11 mouse cellular contexts compared by ENCODE assay signal in genomic region chr3:141810944-141811343, GRCm38 (mm10).
A peak's percentile ranks its signal among the peaks of the same experiment; 100 is the strongest.
DNase-seq lines count a peak whose midpoint lies in the region; ATAC-seq and TF ChIP-seq lines count a peak whose summit lies in the region.
"Had no signal": no experiment of that assay in that cellular context is flagged by ENCODE, and none has a peak within 500 bp of the region (broad histone marks: within the 10 kb centered on the region; RNA-seq: fewer than 3 reads in every experiment).

No protein-coding gene starts in this region.

- H3K27ac ChIP-seq in forebrain, embryonic 14.5 days (ENCODE audit: low read depth, low read length): no peak overlapping the region
- no peak overlapping the region for H3K27ac ChIP-seq in hindbrain, postnatal 0 days
- H3K27ac ChIP-seq: limb, embryonic 13.5 days had no signal

- intact Hi-C loops in heart, postnatal 36 days (cut with DNase I): no loop called here
- intact Hi-C loops in left cerebral cortex, postnatal 10 days (cut with DNase I): no loop called here

- WGBS in forebrain, embryonic 14.5 days: 37% methylated on average over 7 of the region's 7 CpGs
- 27% methylated on average over 7 of the region's 7 CpGs for WGBS in hindbrain, postnatal 0 days

- TF ChIP-seq POLR2A in brain, embryonic 14.5 days (IDR thresholded peaks at IDR 0.05; ENCODE audit: borderline replicate concordance, extremely low read depth, insufficient read depth, insufficient read length, poor library complexity, severe bottlenecking): no peak

- 0 out of 2 replicates have a peak, but pooled peaks have one; percentile 18 for ATAC-seq in forebrain, embryonic 14.5 days
- ATAC-seq in hindbrain, postnatal 0 days: peak; percentile 79

- H3K4me3 ChIP-seq in forebrain, embryonic 14.5 days (ENCODE audit: low read depth, low read length): no peak overlapping the region
- no peak overlapping the region for H3K4me3 ChIP-seq in hindbrain, postnatal 0 days (ENCODE audit: low read length)
- H3K4me3 ChIP-seq: limb, embryonic 13.5 days had no signal

- 0 out of 2 replicates have a peak, but pooled peaks cover 3% of the 10 kb centered on the region for H3K4me1 ChIP-seq in forebrain, embryonic 14.5 days (ENCODE audit: control insufficient read depth, insufficient read depth, low read length)
- H3K4me1 ChIP-seq in hindbrain, postnatal 0 days (ENCODE audit: insufficient read depth, low read length): no peaks in the 10 kb centered on the region
- H3K4me1 ChIP-seq: limb, embryonic 13.5 days had no signal

- no peak overlapping the region for H3K9ac ChIP-seq in forebrain, embryonic 14.5 days (ENCODE audit: low read length)
- H3K9ac ChIP-seq in hindbrain, postnatal 0 days (replicated peaks; ENCODE audit: low read length): no peak overlapping the region
- H3K9ac ChIP-seq: limb, embryonic 13.5 days had no signal

- no peak overlapping the region for H3K4me2 ChIP-seq in forebrain, embryonic 14.5 days (ENCODE audit: low read length)
- no peak overlapping the region for H3K4me2 ChIP-seq in hindbrain, postnatal 0 days (ENCODE audit: low read depth, low read length)
- H3K4me2 ChIP-seq: limb, embryonic 13.5 days had no signal

- H3K27me3 ChIP-seq in forebrain, embryonic 14.5 days (replicated peaks; ENCODE audit: control insufficient read depth, insufficient read depth, low read length): no peaks in the 10 kb centered on the region
- H3K27me3 ChIP-seq in hindbrain, postnatal 0 days (ENCODE audit: insufficient read depth, low read length): no peaks in the 10 kb centered on the region
- H3K27me3 ChIP-seq: limb, embryonic 13.5 days had no signal

- no peaks in the 10 kb centered on the region for H3K9me3 ChIP-seq in forebrain, embryonic 14.5 days (replicated peaks; ENCODE audit: control insufficient read depth, low read length)
- H3K9me3 ChIP-seq in hindbrain, postnatal 0 days (ENCODE audit: low read length): no peaks in the 10 kb centered on the region
- H3K9me3 ChIP-seq: limb, embryonic 13.5 days had no signal

- peak; percentile 42 for DNase-seq in brain, embryonic 14.5 days (ENCODE audit: low read depth)
- DNase-seq in cerebellum, adult 11 months: peak; percentile 44
- no peak for DNase-seq in forebrain, embryonic 14.5 days (ENCODE audit: low spot score)
- peak; percentile 55 for DNase-seq in hindbrain, postnatal 0 days (ENCODE audit: low spot score)
- DNase-seq in thymus, postnatal 4 days: no peak
- DNase-seq in heart, postnatal 36 days: no peak
- DNase-seq in left cerebral cortex, postnatal 10 days (ENCODE audit: extremely low spot score in 1 of 2, low spot score in 2 of 2): no peak
- DNase-seq: gastrocnemius, postnatal 36 days; lung, adult 2 months; right cerebral cortex, postnatal 4 days had no signal

- H3K36me3 ChIP-seq in forebrain, embryonic 14.5 days (ENCODE audit: control insufficient read depth, insufficient read depth, low read length): no peaks in the 10 kb centered on the region
- H3K36me3 ChIP-seq in hindbrain, postnatal 0 days (ENCODE audit: insufficient read depth, low read length): no peaks in the 10 kb centered on the region

- TF ChIP-seq CTCF in brain, embryonic 14.5 days (IDR thresholded peaks at IDR 0.05; ENCODE audit: borderline replicate concordance, extremely low read depth, insufficient read depth, insufficient read length): no peak
- TF ChIP-seq CTCF in hindbrain, postnatal 0 days (IDR thresholded peaks at IDR 0.05; ENCODE audit: low read depth): no peak

Comparison
In these comparisons a context has a peak if more than half of its experiments do, and no peak if none do; other contexts are left out.
1. DNase-seq: peak in brain, embryonic 14.5 days (single experiment), cerebellum, adult 11 months (single experiment) and hindbrain, postnatal 0 days (single experiment); none in forebrain, embryonic 14.5 days (single experiment), thymus, postnatal 4 days (single experiment), heart, postnatal 36 days (0 of 2) and left cerebral cortex, postnatal 10 days (0 of 2).